Mouse (Mus musculus) liver, embryonic 11.5 days (tissue): ENCODE measurements around the gene Wipf2. TPM values are rescaled to one million over a fixed set of nuclear protein-coding genes. Genes with fewer than 3 reads are reported as not detected.
"Not testable (repeated sequence)": the region's sequence is repeated elsewhere in the genome, so short reads cannot be mapped to it uniquely, and the experiment has no call there.

ENCODE experiments used
- ATAC-seq: fragments of 200-750 bp; cut with Nextera tagmentation; replicated peaks from 2 replicates; pipeline ENCODE4 v1.8.0; 2017; ENCODE audit warnings: moderate number of reproducible peaks, mild to moderate bottlenecking, moderate TSS enrichment, moderate library complexity; ENCODE audit not compliant: low FRiP score
- DNase-seq: peaks from one replicate; pipeline ENCODE4 v3.0.0-alpha.2; 2017; ENCODE audit warnings: low spot score
- H3K27ac ChIP-seq: fragments of 300-500 bp; sonication (generic); 2 replicates; pipeline ENCODE4 v1.5.1; 2014; ENCODE audit warnings: mild to moderate bottlenecking, low read depth, low read length, control low read depth
- H3K27me3 ChIP-seq: fragments of 300-500 bp; sonication (generic); replicated peaks from 2 replicates; pipeline ENCODE4 v1.6.1; 2014; ENCODE audit warnings: low read length, mixed read lengths; ENCODE audit not compliant: control insufficient read depth, insufficient read depth
- H3K36me3 ChIP-seq: fragments of 300-500 bp; sonication (generic); 2 replicates; pipeline ENCODE4 v1.6.1; 2014; ENCODE audit warnings: mild to moderate bottlenecking, low read length, moderate library complexity, mixed read lengths; ENCODE audit not compliant: control insufficient read depth, insufficient read depth
- H3K4me1 ChIP-seq: fragments of 300-500 bp; sonication (generic); replicated peaks from 2 replicates; pipeline ENCODE4 v1.6.1; 2014; ENCODE audit warnings: low read length, mixed read lengths; ENCODE audit not compliant: control insufficient read depth, insufficient read depth
- H3K4me2 ChIP-seq: fragments of 300-500 bp; sonication (generic); 2 replicates; pipeline ENCODE4 v1.6.1; 2014; ENCODE audit warnings: mild to moderate bottlenecking, control low read depth, moderate library complexity
- H3K4me3 ChIP-seq: fragments of 300-500 bp; sonication (generic); 2 replicates; pipeline ENCODE4 v1.5.1; 2014; ENCODE audit warnings: low read depth, low read length, control low read depth
- H3K9ac ChIP-seq: fragments of 300-500 bp; sonication (generic); 2 replicates; pipeline ENCODE4 v1.6.1; 2014; ENCODE audit warnings: low read depth, low read length, control low read depth
- H3K9me3 ChIP-seq: fragments of 300-500 bp; sonication (generic); 2 replicates; pipeline ENCODE4 v1.6.1; 2016; ENCODE audit warnings: low read length, inconsistent platforms, mixed read lengths; ENCODE audit not compliant: control insufficient read depth
- whole genome bisulfite sequencing: fragments of 180-500 bp; shearing (Covaris S2); extraction: QIAGEN DNeasy Blood & Tissue Kit; methylation state at CpG from one replicate; pipeline ENCODE4 v1.1.7; 2014; 5-methylcytosine and 5-hydroxymethylcytosine counted together
- polyA plus RNA-seq: library from polyadenylated mRNA; unstranded; fragments of >200 nt; fragmentation: Nextera tagmentation; extraction: Ambion mirVana; gene quantifications from 2 replicates; pipeline ENCODE4 v1.2.1, GENCODE M21; 2014

The Wipf2 gene
- polyA plus RNA-seq, 1 experiment from 2014 or later = 4.7 TPM

- DNase-seq (peak; percentile 95), ATAC-seq (peak; percentile 89)
- under 1% methylated on average over 49 of the region's 49 CpGs for whole genome bisulfite sequencing
- peak within 1 kb of the TSS; percentile 86 for H3K27ac ChIP-seq
- peaks cover 75% of the 10 kb centered on the region for H3K4me1 ChIP-seq
- no peaks in the 10 kb centered on the region for H3K27me3 ChIP-seq
- H3K36me3 ChIP-seq = peaks cover 27% of the 10 kb centered on the region
- peak within 1 kb of the TSS; percentile 85 for H3K9ac ChIP-seq
- peak within 1 kb of the TSS; percentile 91 for H3K4me2 ChIP-seq
- peak within 1 kb of the TSS; percentile 68 for H3K4me3 ChIP-seq
- no peaks in the 10 kb centered on the region for H3K9me3 ChIP-seq
Observed at GRCm38 (mm10) chr11:98907437-98908173, 44.2 kb downstream of the Wipf2 start, which contains the start of gene Cdc6. TSS of gene Cdc6 (plus strand) at chr11:98907801.

- WGBS = 45% methylated on average over 6 of the region's 6 CpGs
- H3K27me3 ChIP-seq = no peaks in the 10 kb centered on the region
- peaks cover 44% of the 10 kb centered on the region for H3K36me3 ChIP-seq
- H3K9me3 ChIP-seq = no peaks in the 10 kb centered on the region
- peak overlapping the region; percentile 91 for H3K4me2 ChIP-seq
- peak overlapping the region; percentile 33 for H3K27ac ChIP-seq
- DNase-seq (no peak), ATAC-seq (no peak)
- peaks cover 58% of the 10 kb centered on the region for H3K4me1 ChIP-seq
- H3K4me3 ChIP-seq = peak overlapping the region; percentile 68
- peak overlapping the region; percentile 85 for H3K9ac ChIP-seq
Observed at GRCm38 (mm10) chr11:98909654-98910053, 46.2 kb downstream of the Wipf2 start.

DNA sequence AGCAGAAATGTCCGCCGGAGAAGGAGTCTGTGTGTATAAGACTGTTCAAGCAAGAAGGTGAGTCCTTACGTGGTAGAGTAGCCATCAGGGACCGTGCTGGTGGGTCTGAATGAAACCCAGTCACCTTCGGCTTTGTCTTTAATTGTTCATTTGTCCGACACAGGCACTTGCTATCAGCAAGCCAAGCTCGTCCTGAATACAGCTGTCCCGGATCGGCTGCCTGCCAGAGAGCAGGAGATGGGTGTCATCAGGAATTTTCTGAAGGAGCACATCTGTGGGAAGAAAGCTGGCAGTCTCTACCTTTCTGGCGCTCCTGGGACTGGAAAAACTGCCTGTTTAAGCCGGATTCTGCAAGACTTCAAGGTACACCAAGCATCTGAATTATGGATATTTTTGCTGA is 47.0 kb downstream of the Wipf2 start:
- H3K9ac ChIP-seq = peak overlapping the region; percentile 34; the same call in 1 of the 2 replicates
- H3K27me3 ChIP-seq = no peaks in the 10 kb centered on the region
- WGBS = 91% methylated on average over 11 of the region's 11 CpGs
- peak overlapping the region; percentile 70 for H3K27ac ChIP-seq
- no peak for DNase-seq
- peak overlapping the region; percentile 68 for H3K4me3 ChIP-seq
- H3K36me3 ChIP-seq = peaks cover 51% of the 10 kb centered on the region
- H3K4me2 ChIP-seq = peak overlapping the region; percentile 91
- ATAC-seq = no peak
- H3K4me1 ChIP-seq = peaks cover 51% of the 10 kb centered on the region
- no peaks in the 10 kb centered on the region for H3K9me3 ChIP-seq

DNA sequence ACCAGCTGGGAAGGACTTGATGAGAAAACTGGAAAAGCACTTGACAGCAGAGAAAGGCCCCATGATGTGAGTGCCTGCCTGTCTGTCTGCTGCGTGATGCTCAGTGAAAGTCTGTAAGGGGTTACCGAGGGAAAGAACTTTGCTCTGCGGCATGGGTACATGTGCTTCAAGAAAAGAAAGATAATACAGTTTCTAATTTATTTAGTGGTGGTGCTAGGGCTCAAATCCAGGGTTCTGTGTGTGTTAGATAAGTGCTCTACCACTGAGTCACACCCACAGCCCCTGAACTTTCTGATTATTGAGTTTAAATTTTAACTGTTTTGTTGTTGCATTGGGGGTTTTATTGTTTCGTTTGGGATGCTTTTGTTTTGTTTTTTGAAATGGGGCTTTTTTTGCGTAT is 48.1 kb downstream of the Wipf2 start:
- Histone ChIP-seq H3K27me3 (no peaks in the 10 kb centered on the region), H3K36me3 (peaks cover 57% of the 10 kb centered on the region), H3K4me2 (peak overlapping the region; percentile 91), H3K27ac (peak overlapping the region; percentile 70), H3K9me3 (no peaks in the 10 kb centered on the region), H3K4me3 (peak overlapping the region; percentile 68), H3K4me1 (peaks cover 42% of the 10 kb centered on the region), H3K9ac (peak overlapping the region; percentile 34)
- DNase-seq (no peak), ATAC-seq (peak; percentile 57)
- 56% methylated on average over 5 of the region's 5 CpGs for WGBS

GRCm38 (mm10) chr11:98914196-98914595 is 50.8 kb downstream of the Wipf2 start:
- ATAC-seq = no peak
- Histone ChIP-seq H3K36me3 (peaks cover 78% of the 10 kb centered on the region), H3K27ac (no peak overlapping the region), H3K27me3 (no peaks in the 10 kb centered on the region), H3K4me1 (peaks cover 40% of the 10 kb centered on the region), H3K9me3 (no peaks in the 10 kb centered on the region), H3K4me2 (no peak overlapping the region), H3K9ac (no peak overlapping the region), H3K4me3 (no peak overlapping the region)
- DNase-seq = no peak
- WGBS = 75% methylated on average over 11 of the region's 11 CpGs

GRCm38 (mm10) chr11:98916376-98916775 is 52.9 kb downstream of the Wipf2 start:
- peaks cover 19% of the 10 kb centered on the region for H3K4me1 ChIP-seq
- 92% methylated on average over 3 of the region's 3 CpGs for WGBS
- H3K9me3 ChIP-seq, H3K4me3 ChIP-seq, DNase-seq, H3K27ac ChIP-seq, H3K27me3 ChIP-seq, H3K9ac ChIP-seq, H3K4me2 ChIP-seq, ATAC-seq: not testable (repeated sequence)
- H3K36me3 ChIP-seq = peaks cover 77% of the 10 kb centered on the region

DNA sequence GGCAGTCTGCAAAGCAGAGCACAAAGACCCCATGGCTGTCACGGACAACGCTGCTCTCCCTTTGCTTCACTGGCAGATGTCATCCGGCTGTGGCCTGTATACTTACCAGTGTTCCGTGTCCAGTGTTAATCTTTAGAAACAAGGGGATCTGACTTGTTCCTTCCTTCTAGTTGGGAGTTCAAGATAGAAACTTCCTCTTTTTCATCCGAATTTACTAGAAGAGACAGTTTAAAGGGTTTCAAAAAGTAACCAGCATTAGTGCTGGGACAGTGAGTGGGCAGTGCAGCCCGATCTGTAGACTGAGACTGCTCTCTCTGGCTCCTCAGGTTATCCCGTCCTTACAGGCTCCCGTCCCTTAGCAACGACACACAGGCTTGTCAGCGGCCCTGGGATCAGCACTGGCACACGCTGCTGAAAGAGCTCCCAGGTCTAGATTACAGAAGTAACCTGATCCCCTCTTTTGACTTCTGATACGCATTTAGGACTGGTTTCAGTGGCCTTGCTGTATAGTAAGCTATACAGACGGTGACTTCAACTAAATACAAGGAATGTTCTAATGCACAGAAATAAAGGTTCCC is 54.1 kb downstream of the Wipf2 start:
- H3K4me3 ChIP-seq = no peak overlapping the region
- WGBS = 57% methylated on average over 13 of the region's 13 CpGs
- no peaks in the 10 kb centered on the region for H3K27me3 ChIP-seq
- peak overlapping the region; percentile 16; the same call in 1 of the 2 replicates for H3K9ac ChIP-seq
- ATAC-seq (no peak), DNase-seq (no peak)
- H3K4me2 ChIP-seq = no peak overlapping the region
- no peaks in the 10 kb centered on the region for H3K9me3 ChIP-seq
- H3K4me1 ChIP-seq = peaks cover 10% of the 10 kb centered on the region
- peak overlapping the region; percentile 6 for H3K27ac ChIP-seq
- H3K36me3 ChIP-seq = peaks cover 71% of the 10 kb centered on the region

DNA sequence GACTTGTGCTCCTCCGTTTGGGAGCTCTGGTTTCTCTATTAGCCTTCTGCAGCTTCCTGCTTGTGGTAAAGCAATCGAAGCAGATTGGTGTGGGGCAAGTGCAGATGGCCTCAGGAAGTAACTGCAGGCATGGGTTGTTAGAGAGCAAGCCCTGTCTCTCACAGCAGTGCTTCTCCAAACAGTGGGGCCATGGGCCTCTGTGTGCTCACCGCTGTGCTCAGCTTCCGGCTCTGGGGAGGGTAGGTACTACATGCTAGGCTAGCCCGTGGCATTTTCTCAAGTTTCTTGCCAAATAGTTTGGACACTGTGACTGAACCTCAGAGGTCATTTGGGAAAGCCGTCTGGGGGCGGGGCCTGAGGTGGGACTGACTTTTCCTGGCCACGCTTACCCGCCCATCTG is 54.8 kb downstream of the Wipf2 start:
- Histone ChIP-seq H3K36me3 (peaks cover 68% of the 10 kb centered on the region), H3K9ac (peak overlapping the region; percentile 16; the same call in 1 of the 2 replicates)

More for the DNA sequence above, 54.8 kb downstream of the Wipf2 start:
- Histone ChIP-seq H3K27ac (peak overlapping the region; percentile 6), H3K4me3 (no peak overlapping the region), H3K27me3 (no peaks in the 10 kb centered on the region), H3K4me1 (peaks cover 10% of the 10 kb centered on the region), H3K9me3 (no peaks in the 10 kb centered on the region), H3K4me2 (0 out of 2 replicates have a peak overlapping the region, but pooled peaks have one; percentile 5)
- ATAC-seq (peak; percentile 53), DNase-seq (no peak)
- WGBS = 57% methylated on average over 9 of the region's 9 CpGs
